Mouse (Mus musculus): ENCODE measurements at regions not wholly inside any gene's neighbourhood (a gene's known extent, or its start where the extent isn't known, plus 50 kb on each side); places are given as distances from the start of the nearest gene placed in this dataset.

GRCm38 (mm10) chr12:106128944-106129724 lies 119.1 kb downstream of the Vrk1 start:
- intact Hi-C loops (cut with DNase I): no loop called here
- no peak for DNase-seq

- intact Hi-C loops (cut with DNase I): no loop called here
- DNase-seq: no peak
These were observed 120.1 kb downstream of the Vrk1 start for GRCm38 (mm10) chr12:106130071-106130676.

- no peak for DNase-seq
- intact Hi-C loops (cut with DNase I): no loop called here
These were observed 122.7 kb downstream of the Vrk1 start for GRCm38 (mm10) chr12:106132715-106133114.

- DNase-seq: no peak
- intact Hi-C loops (cut with DNase I): no loop called here
These were observed 128.4 kb downstream of the Vrk1 start for GRCm38 (mm10) chr12:106138466-106138865.

GRCm38 (mm10) chr12:106139491-106139890 lies 129.5 kb downstream of the Vrk1 start:
- no peak for DNase-seq

GRCm38 (mm10) chr12:106139927-106140326 lies 129.9 kb downstream of the Vrk1 start:
- no peak for DNase-seq
- intact Hi-C loops (cut with DNase I): no loop called here

More at GRCm38 (mm10) chr12:106139491-106139890, 129.5 kb downstream of the Vrk1 start:
- intact Hi-C loops (cut with DNase I): no loop called here

- intact Hi-C loops (cut with DNase I): no loop called here
- no peak for DNase-seq
These were observed 130.6 kb downstream of the Vrk1 start for GRCm38 (mm10) chr12:106140671-106141070.

GRCm38 (mm10) chr12:106143548-106143947 lies 133.5 kb downstream of the Vrk1 start:
- DNase-seq: no peak
- intact Hi-C loops (cut with DNase I): no loop called here

GRCm38 (mm10) chr12:106156837-106157236 lies 146.8 kb downstream of the Vrk1 start:
- no peak for DNase-seq
- intact Hi-C loops (cut with DNase I): no loop called here

GRCm38 (mm10) chr12:106157827-106158226 lies 147.8 kb downstream of the Vrk1 start:
- DNase-seq: no peak
- intact Hi-C loops (cut with DNase I): no loop called here

- no peak for DNase-seq
- intact Hi-C loops (cut with DNase I): no loop called here
These were observed 148.6 kb downstream of the Vrk1 start for GRCm38 (mm10) chr12:106158620-106159019.

- no peak for DNase-seq
- intact Hi-C loops (cut with DNase I): no loop called here
These were observed 161.3 kb downstream of the Vrk1 start for GRCm38 (mm10) chr12:106171301-106171700.

GRCm38 (mm10) chr12:106173211-106173610 lies 163.2 kb downstream of the Vrk1 start:
- intact Hi-C loops (cut with DNase I): no loop called here
- no peak for DNase-seq

- intact Hi-C loops (cut with DNase I): no loop called here
- no peak for DNase-seq
These were observed 164.3 kb downstream of the Vrk1 start for GRCm38 (mm10) chr12:106174070-106174980.

GRCm38 (mm10) chr12:106174981-106175700 lies 165.1 kb downstream of the Vrk1 start:
- intact Hi-C loops (cut with DNase I): no loop called here
- DNase-seq: no peak

- intact Hi-C loops (cut with DNase I): no loop called here
- no peak for DNase-seq
These were observed 167.3 kb downstream of the Vrk1 start for GRCm38 (mm10) chr12:106177302-106177701.

- no peak for DNase-seq
- intact Hi-C loops (cut with DNase I): no loop called here
These were observed 167.8 kb downstream of the Vrk1 start for GRCm38 (mm10) chr12:106177861-106178260.

GRCm38 (mm10) chr12:106178688-106179205 lies 168.7 kb downstream of the Vrk1 start:
- DNase-seq: no peak
- intact Hi-C loops (cut with DNase I): no loop called here

- no peak for DNase-seq
- intact Hi-C loops (cut with DNase I): no loop called here
These were observed 172.9 kb downstream of the Vrk1 start for GRCm38 (mm10) chr12:106182923-106183322.

GRCm38 (mm10) chr12:106183973-106184372 lies 173.9 kb downstream of the Vrk1 start:
- no peak for DNase-seq
- intact Hi-C loops (cut with DNase I): no loop called here
